Mouse (Mus musculus): ENCODE results near the gene Stk40.
"Not testable (repeated sequence)": the region's sequence is repeated elsewhere in the genome, so short reads cannot be mapped to it uniquely, and the experiment has no call there.

The Stk40 gene

GRCm38 (mm10) chr4:126155869-126156268 is 52.1 kb downstream of the Stk40 start:
- DNase-seq (ENCODE audit: low spot score in 2 of 2): no peak

GRCm38 (mm10) chr4:126156617-126157016 is 52.9 kb downstream of the Stk40 start:
- no peak for DNase-seq (ENCODE audit: low spot score in 2 of 2)

- no peak for DNase-seq (ENCODE audit: low spot score in 2 of 2)
These were observed 53.8 kb downstream of the Stk40 start for GRCm38 (mm10) chr4:126157562-126157961.

GRCm38 (mm10) chr4:126159455-126159854 is 55.7 kb downstream of the Stk40 start:
- DNase-seq (ENCODE audit: low spot score in 2 of 2): no peak

GRCm38 (mm10) chr4:126160981-126161380 is 57.2 kb downstream of the Stk40 start:
- DNase-seq (ENCODE audit: low spot score in 2 of 2): no peak

- DNase-seq (ENCODE audit: low spot score in 2 of 2): no peak
These were observed 57.7 kb downstream of the Stk40 start for GRCm38 (mm10) chr4:126161456-126161855.

- no peak for DNase-seq (ENCODE audit: low spot score in 2 of 2)
These were observed 58.2 kb downstream of the Stk40 start for GRCm38 (mm10) chr4:126161986-126162385.

GRCm38 (mm10) chr4:126162544-126163066 is 58.8 kb downstream of the Stk40 start:
- DNase-seq (ENCODE audit: low spot score in 2 of 2): peak; percentile 43 to 81

- DNase-seq (ENCODE audit: low spot score in 2 of 2): no peak
These were observed 59.4 kb downstream of the Stk40 start, which contains the start of gene Sh3d21 for GRCm38 (mm10) chr4:126163067-126163659. Sh3d21 (minus strand) TSS chr4:126163491.

GRCm38 (mm10) chr4:126163685-126164084 is 59.9 kb downstream of the Stk40 start:
- no peak for DNase-seq (ENCODE audit: low spot score in 2 of 2)

GRCm38 (mm10) chr4:126165092-126165491 is 61.3 kb downstream of the Stk40 start:
- DNase-seq (ENCODE audit: low spot score in 2 of 2): not testable (repeated sequence)

- no peak for DNase-seq (ENCODE audit: low spot score in 2 of 2)
These were observed 62.3 kb downstream of the Stk40 start for GRCm38 (mm10) chr4:126166084-126166483.

- no peak for DNase-seq (ENCODE audit: low spot score in 2 of 2)
These were observed 65.1 kb downstream of the Stk40 start for GRCm38 (mm10) chr4:126168851-126169250.

- not testable (repeated sequence) for DNase-seq (ENCODE audit: low spot score in 2 of 2)
These were observed 67.0 kb downstream of the Stk40 start for GRCm38 (mm10) chr4:126170737-126171136.

GRCm38 (mm10) chr4:126173800-126174199 is 70.0 kb downstream of the Stk40 start:
- no peak for DNase-seq (ENCODE audit: low spot score in 2 of 2)

- not testable (repeated sequence) for DNase-seq (ENCODE audit: low spot score in 2 of 2)
These were observed 72.2 kb downstream of the Stk40 start for GRCm38 (mm10) chr4:126175980-126176379.

- peak in 1 of 2 experiments; percentile 48 for DNase-seq (ENCODE audit: low spot score in 2 of 2)
These were observed 77.6 kb downstream of the Stk40 start for GRCm38 (mm10) chr4:126181170-126181957.

GRCm38 (mm10) chr4:126183034-126183433 is 79.3 kb downstream of the Stk40 start:
- DNase-seq (ENCODE audit: low spot score in 2 of 2): no peak

- no peak for DNase-seq (ENCODE audit: low spot score in 2 of 2)
These were observed 83.3 kb downstream of the Stk40 start for GRCm38 (mm10) chr4:126187096-126187495.

Data from left cerebral cortex, adult 9 months (tissue).